Mouse (Mus musculus): ENCODE measurements around the gene Nfkbia.

Gene Nfkbia

GRCm38 (mm10) chr12:55492184-55492898 is at the start of gene Nfkbia:
Gene Nfkbia (minus strand): TSS chr12:55492647.
- peak; percentile 98 for DNase-seq (ENCODE audit: low read depth)

GRCm38 (mm10) chr12:55539157-55539556 is 46.7 kb upstream of the Nfkbia start:
- DNase-seq (ENCODE audit: low read depth) = no peak

- no peak for DNase-seq (ENCODE audit: low read depth)
These were observed 46.0 kb upstream of the Nfkbia start for GRCm38 (mm10) chr12:55538328-55538971.

GRCm38 (mm10) chr12:55537742-55538141 is 45.3 kb upstream of the Nfkbia start:
- no peak for DNase-seq (ENCODE audit: low read depth)

GRCm38 (mm10) chr12:55536537-55537135 is 44.2 kb upstream of the Nfkbia start:
- DNase-seq (ENCODE audit: low read depth) = no peak

- DNase-seq (ENCODE audit: low read depth) = no peak
These were observed 34.7 kb upstream of the Nfkbia start for GRCm38 (mm10) chr12:55526983-55527752.

GRCm38 (mm10) chr12:55518061-55518738 is 25.8 kb upstream of the Nfkbia start:
- peak; percentile 48 for DNase-seq (ENCODE audit: low read depth)

GRCm38 (mm10) chr12:55508817-55509216 is 16.4 kb upstream of the Nfkbia start:
- no peak for DNase-seq (ENCODE audit: low read depth)

- DNase-seq (ENCODE audit: low read depth) = no peak
These were observed 15.0 kb upstream of the Nfkbia start for GRCm38 (mm10) chr12:55507332-55507935.

- DNase-seq (ENCODE audit: low read depth) = peak; percentile 95
These were observed 13.5 kb upstream of the Nfkbia start for GRCm38 (mm10) chr12:55506029-55506330.

GRCm38 (mm10) chr12:55505314-55506028 is 13.0 kb upstream of the Nfkbia start:
- DNase-seq (ENCODE audit: low read depth) = no peak

GRCm38 (mm10) chr12:55499031-55499430 is 6.6 kb upstream of the Nfkbia start:
- DNase-seq (ENCODE audit: low read depth) = peak; percentile 94

GRCm38 (mm10) chr12:55497737-55498136 is 5.3 kb upstream of the Nfkbia start:
- DNase-seq (ENCODE audit: low read depth) = peak; percentile 41

- peak; percentile 29 for DNase-seq (ENCODE audit: low read depth)
These were observed 3.6 kb upstream of the Nfkbia start for GRCm38 (mm10) chr12:55495902-55496605.

- peak; percentile 92 for DNase-seq (ENCODE audit: low read depth)
These were observed 2.9 kb upstream of the Nfkbia start for GRCm38 (mm10) chr12:55495114-55495901.

- no peak for DNase-seq (ENCODE audit: low read depth)
These were observed 934 bp upstream of the Nfkbia start for GRCm38 (mm10) chr12:55493381-55493780.

GRCm38 (mm10) chr12:55492941-55493340 is 494 bp upstream of the Nfkbia start:
- no peak for DNase-seq (ENCODE audit: low read depth)

GRCm38 (mm10) chr12:55491516-55492183 is 797 bp downstream of the Nfkbia start:
- DNase-seq (ENCODE audit: low read depth) = peak; percentile 96

All from induced T-regulatory cell, adult 2 months (primary cell).